Mouse (Mus musculus) embryo, embryonic 10 days (tissue): ENCODE data around the gene Olfr123.

Experiments
- DNase-seq: peaks from one replicate; pipeline ENCODE4 v3.0.0-alpha.2; 2015; ENCODE audit warnings: low spot score

Gene Olfr123

DNA sequence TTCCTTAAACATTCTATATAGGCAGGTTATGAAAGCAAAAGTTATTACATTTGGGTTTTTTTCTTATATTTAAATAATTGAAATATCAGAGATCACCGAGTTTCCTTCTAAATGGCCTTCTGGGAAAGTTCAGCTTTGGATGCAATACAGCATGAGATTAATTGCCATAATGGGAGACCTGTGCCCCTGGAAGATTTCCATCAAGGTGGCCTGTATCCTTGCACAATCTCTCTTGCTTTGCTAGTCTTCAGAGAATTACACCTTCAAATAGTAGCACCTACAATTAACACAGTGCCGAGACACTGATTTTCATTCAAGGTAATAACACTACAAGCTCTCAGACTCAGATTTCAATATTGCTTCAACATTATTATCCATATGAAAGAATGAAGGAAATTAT is at the start of gene Olfr123:
Gene Olfr123 (plus strand): TSS at position 301 of the 400 bp plus-strand sequence.
- DNase-seq: no peak

DNA sequence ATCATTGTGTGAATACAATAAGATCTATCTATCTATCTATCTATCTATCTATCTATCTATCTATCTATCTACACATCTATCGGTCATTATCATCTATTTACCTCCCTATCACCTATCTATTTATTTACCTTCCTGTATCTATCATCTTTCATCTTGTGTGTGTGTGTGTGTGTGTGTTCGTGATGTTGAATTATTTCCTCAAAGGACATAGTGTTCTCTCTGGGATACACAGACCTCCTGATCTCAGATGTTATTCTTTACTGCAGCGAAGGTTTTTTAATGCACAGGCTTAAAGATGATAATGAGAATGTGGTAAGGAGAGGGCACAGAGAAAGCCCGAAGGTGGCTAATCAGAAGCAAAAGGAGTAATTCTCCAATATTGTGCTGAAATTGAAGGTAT is 25.0 kb upstream of the Olfr123 start, which contains the start of gene Olfr122:
Gene Olfr122 (plus strand): TSS at position 301 of the 400 bp plus-strand sequence.
- DNase-seq: no peak

DNA sequence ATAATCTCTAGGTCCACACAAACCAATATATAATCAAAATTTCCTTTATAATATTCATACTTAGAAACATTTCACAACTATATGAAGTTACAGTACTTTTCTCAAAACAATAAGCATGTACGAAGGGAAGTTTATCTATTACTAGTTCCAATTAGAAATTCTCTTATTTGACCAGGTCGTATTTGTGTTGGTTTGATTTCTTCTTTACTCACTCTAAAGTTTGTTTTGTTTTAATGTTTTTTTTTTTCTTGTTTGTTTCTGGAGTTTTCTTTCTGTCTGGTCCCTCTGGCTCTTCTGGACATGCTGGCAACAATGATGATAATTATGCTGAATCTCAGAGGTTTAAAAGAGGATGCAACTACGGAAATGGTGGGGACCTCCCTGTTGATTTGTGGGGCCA is 6.3 kb downstream of the Olfr123 start, which contains the start of gene Olfr124:
Gene Olfr124 (plus strand): TSS at position 301 of the 400 bp plus-strand sequence.
- no peak for DNase-seq

DNA sequence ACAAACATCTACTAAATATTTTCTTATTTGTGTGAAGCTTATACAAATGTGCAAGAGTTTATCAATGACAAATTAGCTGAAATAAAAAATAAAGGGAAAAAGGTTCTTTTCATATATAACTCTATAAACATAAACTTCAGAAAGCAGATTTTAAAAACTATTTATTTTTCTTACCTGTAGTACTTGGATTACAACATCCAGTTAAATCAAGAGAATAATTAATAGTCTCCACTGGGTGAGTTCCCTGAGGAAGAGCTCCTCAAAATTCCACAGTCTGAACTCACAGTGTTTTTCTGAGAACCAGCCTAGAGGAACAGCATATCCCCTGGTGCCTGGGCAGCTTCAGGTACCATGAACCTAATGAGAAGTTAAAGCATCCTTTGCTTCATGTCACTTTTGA is 39.3 kb downstream of the Olfr123 start, which contains the start of gene Olfr125:
Gene Olfr125 (plus strand): TSS at position 301 of the 400 bp plus-strand sequence.
- DNase-seq: no peak

- no peak for DNase-seq
Observed at GRCm38 (mm10) chr17:37847183-37847582, 53.9 kb downstream of the Olfr123 start, which contains the start of gene Olfr126. Gene Olfr126 (plus strand): TSS chr17:37847483.
